In the genomic region with DNA sequence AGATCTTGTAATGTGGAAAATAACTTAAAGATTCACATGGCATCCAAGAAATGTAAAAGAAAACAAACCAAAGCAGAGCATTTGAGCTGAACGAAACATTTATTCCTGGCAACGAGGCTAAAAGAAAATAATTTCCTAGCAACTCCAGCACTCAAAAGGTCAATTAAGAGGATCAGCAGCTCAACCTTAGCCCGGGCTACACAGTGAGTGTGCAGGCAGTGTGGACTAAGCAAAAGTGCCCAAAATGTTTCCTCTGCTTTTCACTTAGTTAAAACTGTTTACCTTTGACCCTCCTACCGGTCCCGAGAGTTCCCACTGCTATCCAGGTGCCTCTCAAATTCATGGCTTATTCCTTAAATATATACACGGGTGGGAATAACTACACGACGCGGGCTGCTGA, we compare ENCODE assay signal across 23 mouse cellular contexts.
"Had no signal": no experiment of that assay in that cellular context is flagged by ENCODE, and none has a peak within 500 bp of the region (broad histone marks: within the 10 kb centered on the region; RNA-seq: fewer than 3 reads in every experiment).

No protein-coding gene starts in this region.

- H3K9me3 ChIP-seq: heart, embryonic 10.5 days; heart, embryonic 12.5 days; hindbrain, embryonic 10.5 days; hindbrain, embryonic 12.5 days; intestine, embryonic 15.5 days; limb, embryonic 10.5 days; limb, embryonic 12.5 days; liver, embryonic 15.5 days had no signal

- H3K27me3 ChIP-seq: heart, embryonic 12.5 days; hindbrain, embryonic 12.5 days; intestine, embryonic 15.5 days; limb, embryonic 12.5 days; liver, embryonic 15.5 days had no signal

- H3K9ac ChIP-seq: heart, embryonic 12.5 days; hindbrain, embryonic 12.5 days; intestine, embryonic 15.5 days; liver, embryonic 15.5 days had no signal

- ATAC-seq: hindbrain, embryonic 16.5 days; inflammation-experienced regulatory T-cells, adult 6 months; intestine, embryonic 15.5 days; intestine, postnatal 0 days; liver, postnatal 0 days had no signal

- H3K4me3 ChIP-seq: heart, embryonic 12.5 days; intestine, embryonic 15.5 days; layer of hippocampus, adult 2 months; left cerebral cortex, adult 2 months had no signal

- DNase-seq: gastrocnemius, adult 2 months; gastrocnemius, postnatal 10 days; gastrocnemius, postnatal 25 days; heart, adult 18-20 months; heart, postnatal 10 days; heart, postnatal 4 days; kidney, postnatal 4 days; liver; liver, postnatal 0 days had no signal

- H3K27ac ChIP-seq: heart, embryonic 10.5 days; hindbrain, embryonic 10.5 days; hindbrain, embryonic 12.5 days; hindbrain, embryonic 14.5 days; intestine, embryonic 15.5 days; left cerebral cortex, adult 2 months; limb, embryonic 10.5 days; limb, embryonic 12.5 days; liver, embryonic 15.5 days had no signal
